28 mouse cellular contexts compared by ENCODE assay signal in the genomic region with DNA sequence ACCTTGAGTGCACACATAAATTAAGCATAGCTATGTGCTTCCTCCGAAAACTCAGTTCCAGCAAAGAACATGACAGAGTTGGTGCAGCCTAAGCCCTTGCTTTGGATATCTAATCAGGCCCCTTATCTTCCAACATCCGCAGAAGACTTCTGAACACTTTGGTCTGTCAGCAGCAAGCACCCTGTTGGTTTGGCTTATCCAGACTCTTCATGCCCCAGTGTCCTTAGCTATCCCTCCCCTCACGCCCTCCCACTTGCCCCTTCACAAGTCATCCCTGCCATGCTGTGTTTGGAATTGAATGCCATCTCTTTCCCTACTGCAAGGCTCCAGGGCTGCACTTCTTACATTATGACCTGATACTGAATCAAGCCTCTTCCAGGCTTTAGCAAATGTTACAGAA. TPM values are rescaled to one million over a fixed set of nuclear protein-coding genes. Genes with fewer than 3 reads are reported as not detected.
"Had no signal": no experiment of that assay in that cellular context is flagged by ENCODE, and none has a peak within 500 bp of the region (broad histone marks: within the 10 kb centered on the region; RNA-seq: fewer than 3 reads in every experiment).

No protein-coding gene starts in this region.

- ATAC-seq: forebrain, embryonic 16.5 days; hindbrain, embryonic 16.5 days; inflammation-experienced regulatory T-cells, adult 6 months; liver, postnatal 0 days had no signal

- H3K36me3 ChIP-seq: hindbrain, embryonic 10.5 days; hindbrain, embryonic 12.5 days; limb, embryonic 10.5 days; limb, embryonic 12.5 days; liver, embryonic 13.5 days; liver, embryonic 15.5 days had no signal

- H3K27me3 ChIP-seq: hindbrain, embryonic 12.5 days; limb, embryonic 12.5 days; liver, embryonic 13.5 days; liver, embryonic 15.5 days had no signal

- H3K4me3 ChIP-seq: gastrocnemius, adult 2 months; hindbrain, embryonic 10.5 days; hindbrain, embryonic 12.5 days; layer of hippocampus, adult 2 months; left cerebral cortex, adult 2 months; limb, embryonic 10.5 days; limb, embryonic 12.5 days; liver, embryonic 13.5 days; liver, embryonic 15.5 days had no signal

- H3K4me2 ChIP-seq: hindbrain, embryonic 12.5 days; hindbrain, embryonic 14.5 days; limb, embryonic 12.5 days; liver, embryonic 11.5 days; liver, embryonic 13.5 days; liver, embryonic 15.5 days had no signal

- H3K27ac ChIP-seq: gastrocnemius, adult 2 months; hindbrain, embryonic 10.5 days; hindbrain, embryonic 12.5 days; hindbrain, embryonic 14.5 days; layer of hippocampus, adult 2 months; left cerebral cortex, adult 2 months; limb, embryonic 10.5 days; limb, embryonic 12.5 days; liver, embryonic 13.5 days; liver, embryonic 15.5 days had no signal

- H3K9ac ChIP-seq: hindbrain, embryonic 12.5 days; hindbrain, embryonic 14.5 days; limb, embryonic 12.5 days; liver, embryonic 13.5 days; liver, embryonic 15.5 days; liver, postnatal 0 days had no signal

- H3K4me1 ChIP-seq: hindbrain, embryonic 12.5 days; limb, embryonic 10.5 days; limb, embryonic 12.5 days; liver, embryonic 13.5 days; liver, embryonic 15.5 days had no signal

- H3K9me3 ChIP-seq: hindbrain, embryonic 10.5 days; hindbrain, embryonic 12.5 days; limb, embryonic 10.5 days; limb, embryonic 12.5 days; liver, embryonic 13.5 days; liver, embryonic 15.5 days had no signal

- DNase-seq: gastrocnemius, adult 2 months; gastrocnemius, postnatal 10 days; gastrocnemius, postnatal 25 days; heart, postnatal 10 days; heart, postnatal 36 days; kidney, adult 18-20 months; kidney, adult 8-10 months; kidney, postnatal 10 days; kidney, postnatal 25 days; kidney, postnatal 4 days; liver; liver, embryonic 13.5 days; liver, postnatal 0 days had no signal

RNA-seq across cellular contexts. Expression of a gene that starts 40.9 kb away (rescaled TPM):
- total RNA-seq: granulocyte monocyte progenitor cell, adult 5-6 weeks; layer of hippocampus, postnatal 10 days; left cerebral cortex, adult 2 months; left cerebral cortex, postnatal 14 days had no signal
- polyA plus RNA-seq: forebrain, embryonic 16.5 days; hindbrain, embryonic 10.5 days; hindbrain, embryonic 14.5 days; inflammation-experienced regulatory T-cells, adult 6 months had no signal
